Mouse (Mus musculus): ENCODE measurements at regions not wholly inside any gene's neighbourhood (a gene's known extent, or its start where the extent isn't known, plus 50 kb on each side); places are given as distances from the start of the nearest gene placed in this dataset.

DNA sequence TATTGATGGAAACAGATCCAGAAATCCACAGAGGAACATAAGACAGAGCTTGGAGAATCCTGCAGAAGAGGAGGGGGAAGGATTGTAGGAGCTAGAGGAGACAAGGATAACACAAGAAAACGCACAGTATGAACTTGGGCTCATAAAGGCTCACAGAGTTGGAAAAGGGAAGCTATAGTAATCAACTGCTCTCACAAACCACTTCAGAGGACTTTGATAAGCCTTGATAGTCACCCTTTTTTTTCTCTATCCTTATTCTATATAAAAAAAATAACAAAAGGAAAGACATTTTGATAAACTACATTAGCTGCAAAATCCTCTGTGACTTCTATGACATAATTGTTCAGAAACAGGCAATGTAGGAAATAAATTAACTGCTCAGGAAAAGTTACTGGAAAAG is 355.4 kb upstream of the Ndst4 start:
- in situ Hi-C loops (cut with MboI, MseI): no loop called here

DNA sequence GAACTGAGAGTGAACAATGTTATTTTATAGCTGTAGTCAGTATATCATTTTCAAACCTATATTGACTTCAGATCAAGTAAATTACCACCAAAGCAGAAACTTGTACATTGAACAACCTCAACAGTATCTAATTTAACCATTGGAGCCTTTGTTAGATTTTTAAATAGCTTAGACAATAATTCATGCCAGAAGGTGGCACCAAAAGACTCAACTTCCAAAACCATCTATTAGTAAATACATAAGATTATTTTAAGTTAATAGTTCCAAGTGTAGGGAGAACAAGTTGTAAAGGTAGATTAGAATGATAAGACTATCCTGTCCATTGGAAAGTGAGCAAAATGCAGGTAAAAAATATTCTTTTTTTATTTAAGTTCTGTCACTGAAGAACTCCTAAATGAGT is 354.2 kb upstream of the Ndst4 start:
- in situ Hi-C loops (cut with MboI, MseI): no loop called here

DNA sequence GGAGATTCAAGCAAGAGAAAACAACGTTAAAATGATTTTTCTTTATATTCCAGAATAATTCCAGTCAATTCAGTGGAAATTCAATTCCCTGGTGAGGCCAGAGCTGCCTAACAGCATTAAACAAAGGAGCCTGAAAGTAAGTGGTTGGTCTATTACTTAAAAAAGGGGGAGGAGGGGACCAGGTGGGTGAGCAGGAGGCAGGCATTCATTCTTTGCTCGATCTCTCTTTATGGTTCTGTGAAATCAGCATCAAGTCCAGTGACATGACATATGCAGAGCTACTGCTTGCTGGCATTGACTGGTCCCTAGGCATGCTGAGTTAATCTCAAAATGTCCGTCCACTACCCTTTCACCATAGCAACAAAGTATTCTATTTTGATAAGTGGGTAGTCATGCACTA is 351.0 kb upstream of the Ndst4 start:
- in situ Hi-C loops (cut with MboI, MseI): no loop called here

DNA sequence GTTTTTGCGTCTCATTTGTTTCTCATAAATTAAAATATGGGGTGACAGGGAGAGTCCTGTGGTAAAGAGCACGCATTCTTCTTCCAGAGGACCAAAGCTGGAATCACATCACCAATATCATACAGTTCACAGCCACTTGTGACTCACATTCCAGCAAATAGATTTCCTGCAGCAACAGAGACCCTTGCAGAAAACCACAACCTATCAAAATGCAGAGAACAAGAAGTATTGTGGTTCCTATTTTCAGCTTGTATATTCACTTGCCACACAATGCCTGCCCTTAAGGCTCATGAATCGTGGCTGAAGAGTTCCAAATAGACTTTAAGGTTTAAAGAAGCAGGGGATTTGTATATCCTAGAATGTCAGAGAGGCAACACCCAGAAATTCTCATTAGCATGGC is 331.2 kb upstream of the Ndst4 start:
- in situ Hi-C loops (cut with MboI, MseI): no loop called here

DNA sequence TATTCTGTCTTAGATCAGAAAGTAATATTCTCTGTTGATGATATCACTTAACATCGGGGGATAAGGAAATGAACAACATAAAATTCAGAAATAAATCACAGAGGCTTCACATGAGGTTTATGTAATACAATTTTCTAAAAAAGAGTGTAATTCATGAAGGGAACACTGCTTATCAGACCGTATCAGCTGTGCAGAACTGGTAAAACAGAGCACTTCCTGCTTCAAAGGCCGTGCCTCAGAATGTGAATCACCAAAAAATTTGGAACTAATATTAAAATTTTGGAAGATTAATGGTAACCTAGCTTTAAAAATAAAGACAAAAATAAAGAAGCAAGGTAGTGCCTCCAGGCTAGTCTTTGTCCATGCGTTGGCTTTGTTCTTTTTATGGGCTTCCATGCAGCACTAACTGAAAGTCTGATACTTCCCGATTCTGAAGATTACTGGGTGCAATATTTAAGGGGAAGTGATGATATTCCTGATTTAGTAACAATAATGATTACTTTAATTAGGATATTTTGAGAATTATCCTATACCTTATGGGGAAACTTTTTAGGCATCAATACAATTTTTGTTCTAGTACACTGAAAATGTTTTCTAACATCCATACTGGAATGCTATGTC is 310.8 kb upstream of the Ndst4 start:
- in situ Hi-C loops (cut with MboI, MseI): loop anchor here in 1 of 2 experiments (25.0 kb wide), 1 partner anchor 606 kb away; no protein-coding TSS in a partner anchor
